In genomic region chr14:30826174-30827140, GRCm38 (mm10) we compare ENCODE assay signal across 8 mouse cellular contexts. TPM values are rescaled to one million over a fixed set of nuclear protein-coding genes. Genes with fewer than 3 reads are reported as not detected.
DNase-seq lines count a peak whose midpoint lies in the region; ATAC-seq and TF ChIP-seq lines count a peak whose summit lies in the region.

No protein-coding gene starts in this region.

- H3K4me2 ChIP-seq in hindbrain, embryonic 14.5 days (replicated peaks), result peak overlapping the region; percentile 75
- H3K4me2 ChIP-seq in midbrain, embryonic 12.5 days (replicated peaks), result peak overlapping the region; percentile 70

- ATAC-seq in hindbrain, embryonic 14.5 days (ENCODE audit: low FRiP score), result peak; percentile 49
- peak; percentile 55 for ATAC-seq in midbrain, embryonic 12.5 days (ENCODE audit: low FRiP score, low read depth)

- H3K9ac ChIP-seq in hindbrain, embryonic 14.5 days, result peak overlapping the region; percentile 93
- peak overlapping the region; percentile 88 for H3K9ac ChIP-seq in midbrain, embryonic 12.5 days (replicated peaks)

- H3K27ac ChIP-seq in layer of hippocampus, adult 2 months, result peak overlapping the region; percentile 89; the same call in 1 of the 2 replicates
- 0 out of 2 replicates have a peak overlapping the region, but pooled peaks have one; percentile 67 for H3K27ac ChIP-seq in hindbrain, embryonic 14.5 days
- no peak overlapping the region for H3K27ac ChIP-seq in midbrain, embryonic 12.5 days (replicated peaks)

- no peaks in the 10 kb centered on the region for H3K27me3 ChIP-seq in hindbrain, embryonic 14.5 days (ENCODE audit: control insufficient read depth, insufficient read depth, low read length)
- no peaks in the 10 kb centered on the region for H3K27me3 ChIP-seq in midbrain, embryonic 12.5 days

- H3K4me1 ChIP-seq in hindbrain, embryonic 14.5 days (replicated peaks; ENCODE audit: control insufficient read depth, insufficient read depth, low read length), result peaks cover 16% of the 10 kb centered on the region
- peaks cover 20% of the 10 kb centered on the region for H3K4me1 ChIP-seq in midbrain, embryonic 12.5 days

- H3K36me3 ChIP-seq in hindbrain, embryonic 14.5 days (replicated peaks; ENCODE audit: control insufficient read depth, insufficient read depth), result no peaks in the 10 kb centered on the region
- no peaks in the 10 kb centered on the region for H3K36me3 ChIP-seq in midbrain, embryonic 12.5 days

- intact Hi-C loops in gastrocnemius, postnatal 36 days (cut with DNase I), result loop anchor here (5.0 kb wide), 1 partner anchor 56 kb away; no protein-coding TSS in a partner anchor

- no peaks in the 10 kb centered on the region for H3K9me3 ChIP-seq in hindbrain, embryonic 14.5 days (ENCODE audit: control insufficient read depth, low read length)
- no peaks in the 10 kb centered on the region for H3K9me3 ChIP-seq in midbrain, embryonic 12.5 days

- 18% methylated on average over 17 of the region's 17 CpGs for WGBS in hindbrain, embryonic 14.5 days
- WGBS in midbrain, embryonic 12.5 days, result 24% methylated on average over 15 of the region's 17 CpGs

- TF ChIP-seq POLR2A in brain, embryonic 14.5 days (IDR thresholded peaks at IDR 0.05; ENCODE audit: borderline replicate concordance, extremely low read depth, insufficient read depth, insufficient read length, poor library complexity, severe bottlenecking), result no peak

- no peak for TF ChIP-seq CTCF in layer of hippocampus, adult 2 months (conservative IDR thresholded peaks at IDR 0.05)
- no peak for TF ChIP-seq CTCF in brain, embryonic 14.5 days (IDR thresholded peaks at IDR 0.05; ENCODE audit: borderline replicate concordance, extremely low read depth, insufficient read depth, insufficient read length)

- H3K4me3 ChIP-seq in layer of hippocampus, adult 2 months, result peak overlapping the region; percentile 80
- peak overlapping the region; percentile 92 for H3K4me3 ChIP-seq in hindbrain, embryonic 14.5 days (replicated peaks; ENCODE audit: low read length)
- H3K4me3 ChIP-seq in midbrain, embryonic 12.5 days, result peak overlapping the region; percentile 90

- no peak for DNase-seq in layer of hippocampus, adult 2 months (ENCODE audit: low spot score in 2 of 2)
- DNase-seq in layer of hippocampus, adult 9-10 months (ENCODE audit: low spot score), result no peak
- peak; percentile 7 for DNase-seq in brain, embryonic 14.5 days (ENCODE audit: low read depth)
- DNase-seq in hindbrain, embryonic 14.5 days (ENCODE audit: low spot score), result no peak
- DNase-seq in adrenal gland, postnatal 25 days, result no peak
- no peak for DNase-seq in urinary bladder, postnatal 10 days (ENCODE audit: low spot score)
- no peak for DNase-seq in gastrocnemius, postnatal 36 days

RNA-seq across cellular contexts. Expression of gene Tmem110, which starts 1.1 kb away (rescaled TPM):
- 10 to 100 TPM; 21.6 to 24.5 TPM for total RNA-seq in layer of hippocampus, adult 2 months (2021)
- polyA plus RNA-seq in brain, embryonic 14.5 days (2012; rRNA removed), result 23.9 and 28.4 TPM in 2 replicates
- 21.6 and 24.0 TPM in 2 replicates for polyA plus RNA-seq in hindbrain, embryonic 14.5 days (2014; fragmentation: Nextera tagmentation; extraction: Ambion mirVana)
- polyA plus RNA-seq in midbrain, embryonic 12.5 days (2016; fragmentation: Nextera tagmentation; extraction: Ambion mirVana), result 21.2 and 26.0 TPM in 2 replicates
- 15.4 and 27.1 TPM in 2 replicates for total RNA-seq in adrenal gland, postnatal 25 days (2021)
- 1 to 10 TPM; 6.2 to 7.0 TPM for total RNA-seq in gastrocnemius, postnatal 36 days (2021)

RNA-seq across cellular contexts. Expression of gene Mustn1, which starts 52.5 kb away (rescaled TPM):
- 1 to 10 TPM; 2.1 to 2.3 TPM for total RNA-seq in layer of hippocampus, adult 2 months (2021)
- polyA plus RNA-seq in brain, embryonic 14.5 days (2012; rRNA removed), result 0.60 and 0.78 TPM in 2 replicates
- 0.67 and 1.5 TPM in 2 replicates for polyA plus RNA-seq in hindbrain, embryonic 14.5 days (2014; fragmentation: Nextera tagmentation; extraction: Ambion mirVana)
- polyA plus RNA-seq in midbrain, embryonic 12.5 days (2016; fragmentation: Nextera tagmentation; extraction: Ambion mirVana), result 0.43 and 0.68 TPM in 2 replicates
- 2.5 and 3.3 TPM in 2 replicates for total RNA-seq in adrenal gland, postnatal 25 days (2021)
- total RNA-seq in gastrocnemius, postnatal 36 days (2021), result 10 to 100 TPM; 56.6 to 62.5 TPM

RNA-seq across cellular contexts. Expression of gene Itih4, which starts 59.8 kb away (rescaled TPM):
- under 1 TPM in 1 of 2 experiments, not detected in 1; 0.36 TPM for total RNA-seq in layer of hippocampus, adult 2 months (2021)
- 0.04 and 0.10 TPM in 2 replicates for polyA plus RNA-seq in brain, embryonic 14.5 days (2012; rRNA removed)
- not detected in 2 replicates for polyA plus RNA-seq in hindbrain, embryonic 14.5 days (2014; fragmentation: Nextera tagmentation; extraction: Ambion mirVana)
- polyA plus RNA-seq in midbrain, embryonic 12.5 days (2016; fragmentation: Nextera tagmentation; extraction: Ambion mirVana), result not detected in 2 replicates
- total RNA-seq in adrenal gland, postnatal 25 days (2021), result 0.46 and 17.5 TPM in 2 replicates
- under 1 TPM in 1 of 2 experiments, not detected in 1; 0.38 TPM for total RNA-seq in gastrocnemius, postnatal 36 days (2021)

Comparison
In these comparisons a context has a peak if more than half of its experiments do, and no peak if none do; other contexts are left out.
1. RNA of gene Mustn1, which starts 52.5 kb away (total RNA-seq): 56.6 to 62.5 TPM in gastrocnemius, postnatal 36 days; 2.5 to 3.3 TPM in adrenal gland, postnatal 25 days and 2.1 to 2.3 TPM in layer of hippocampus, adult 2 months; every median in the first group is over 10 times any median in the second.
2. Peak in every context shown above with its lines, with median percentiles within 50 percentile points of each other: H3K4me3 ChIP-seq.